Mouse (Mus musculus) heart, adult 2 months (tissue): ENCODE data around the gene Smr2.
"Not testable (repeated sequence)": the region's sequence is repeated elsewhere in the genome, so short reads cannot be mapped to it uniquely, and the experiment has no call there.

Source experiments
- CTCF ChIP-seq: fragments of 200-600 bp; IDR thresholded peaks from 2 replicates; pipeline ENCODE4 v1.8.1; 2022; ENCODE audit warnings: antibody characterized with exemption, mild to moderate bottlenecking, moderate library complexity
- EP300 ChIP-seq: fragments of 200-500 bp; IDR thresholded peaks from 2 replicates; pipeline ENCODE4 v1.6.1; 2011; ENCODE audit warnings: low read depth, low read length, control low read depth; ENCODE audit not compliant: insufficient read depth
- POLR2A ChIP-seq: fragments of 200-500 bp; IDR thresholded peaks from 2 replicates; pipeline ENCODE4 v1.6.1; 2011; ENCODE audit warnings: mild to moderate bottlenecking, low read depth, low read length, control low read depth; ENCODE audit not compliant: insufficient read depth

- TF ChIP-seq CTCF, POLR2A, EP300: not testable (repeated sequence)
These were observed at the start of gene Smr2 for GRCm38 (mm10) chr5:88086256-88086655.
